Mouse (Mus musculus) ES-Bruce4 (cell line): ENCODE results near the gene Gm12184.

ENCODE experiments used
- CTCF ChIP-seq: IDR thresholded peaks from one replicate; pipeline ENCODE4 v1.8.1; 2011; ENCODE audit warnings: low read depth, low read length
- EP300 ChIP-seq: IDR thresholded peaks from 2 replicates; pipeline ENCODE4 v1.6.1; 2011; ENCODE audit warnings: low read depth, low read length; ENCODE audit not compliant: insufficient read depth
- POLR2A ChIP-seq: IDR thresholded peaks from one replicate; pipeline ENCODE4 v1.8.1; 2011; ENCODE audit warnings: low read length; ENCODE audit not compliant: insufficient read depth

DNA sequence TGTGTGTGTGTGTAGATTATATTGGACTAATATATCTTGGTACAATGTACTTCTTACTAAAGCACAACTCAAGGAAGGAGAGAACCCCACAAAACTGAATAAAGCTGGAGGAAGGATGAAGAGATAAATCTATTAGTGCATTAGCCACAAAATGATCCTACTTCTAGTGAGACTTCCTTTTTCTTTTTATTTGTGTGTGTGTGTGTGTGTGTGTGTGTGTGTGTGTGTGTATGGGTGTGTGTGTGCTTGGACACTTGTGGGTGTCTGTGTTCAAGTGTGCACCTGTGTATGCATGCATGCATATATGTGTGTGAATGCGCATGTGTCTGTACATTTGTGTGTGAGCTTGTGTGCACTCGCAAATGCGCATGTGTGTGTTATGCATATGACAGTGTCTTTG is 33.3 kb downstream of the Gm12184 start:
- no peak for TF ChIP-seq EP300
- no peak for TF ChIP-seq CTCF
- TF ChIP-seq POLR2A, result no peak
